Mouse (Mus musculus) skeletal muscle tissue, adult 2 months (tissue): ENCODE measurements around the gene Mical3.

ENCODE experiments used
- DNase-seq: peaks from one replicate; pipeline ENCODE4 v3.0.0-alpha.2; 2012; ENCODE audit warnings: low read depth, low spot score

Gene Mical3

DNA sequence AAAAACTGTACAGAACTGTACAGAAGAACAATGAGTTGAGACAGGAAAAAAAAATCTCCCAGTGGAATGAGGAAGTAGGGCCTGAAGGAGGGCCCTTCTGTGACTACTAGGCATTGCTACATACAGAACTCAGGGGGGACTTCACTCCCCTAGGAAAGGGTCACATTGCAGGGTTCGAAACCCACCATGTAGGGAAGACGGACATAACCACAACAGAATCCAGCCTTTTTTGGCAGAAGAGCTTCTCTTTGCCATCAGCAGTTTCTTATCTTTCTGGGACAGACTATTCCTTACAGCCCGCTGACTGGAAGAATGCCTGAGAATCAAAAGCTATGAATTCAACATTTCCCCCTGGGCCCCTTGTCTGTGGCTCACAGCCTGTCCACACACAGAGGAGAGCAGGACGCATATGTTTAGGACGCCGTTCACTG lies 46.7 kb downstream of the Mical3 start:
- no peak for DNase-seq

DNA sequence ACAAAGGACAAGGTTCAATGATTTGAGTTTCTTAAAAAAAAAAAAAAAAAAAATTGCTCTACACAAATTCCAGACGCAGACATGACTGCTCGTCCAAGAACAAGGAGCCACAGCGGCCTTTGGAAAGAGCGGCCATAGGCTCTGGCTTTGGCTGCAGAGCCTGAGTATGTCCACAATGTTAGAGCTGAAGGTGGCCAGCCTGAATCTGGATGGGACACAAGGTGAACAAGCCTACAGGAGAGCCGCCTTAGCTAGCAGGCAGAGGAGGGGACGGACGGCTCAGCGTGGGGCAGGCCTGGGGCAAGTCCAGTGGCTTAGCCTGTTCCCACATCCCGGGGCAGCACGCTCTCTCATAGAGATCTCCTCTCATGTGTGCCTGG lies 48.7 kb downstream of the Mical3 start:
- no peak for DNase-seq

DNA sequence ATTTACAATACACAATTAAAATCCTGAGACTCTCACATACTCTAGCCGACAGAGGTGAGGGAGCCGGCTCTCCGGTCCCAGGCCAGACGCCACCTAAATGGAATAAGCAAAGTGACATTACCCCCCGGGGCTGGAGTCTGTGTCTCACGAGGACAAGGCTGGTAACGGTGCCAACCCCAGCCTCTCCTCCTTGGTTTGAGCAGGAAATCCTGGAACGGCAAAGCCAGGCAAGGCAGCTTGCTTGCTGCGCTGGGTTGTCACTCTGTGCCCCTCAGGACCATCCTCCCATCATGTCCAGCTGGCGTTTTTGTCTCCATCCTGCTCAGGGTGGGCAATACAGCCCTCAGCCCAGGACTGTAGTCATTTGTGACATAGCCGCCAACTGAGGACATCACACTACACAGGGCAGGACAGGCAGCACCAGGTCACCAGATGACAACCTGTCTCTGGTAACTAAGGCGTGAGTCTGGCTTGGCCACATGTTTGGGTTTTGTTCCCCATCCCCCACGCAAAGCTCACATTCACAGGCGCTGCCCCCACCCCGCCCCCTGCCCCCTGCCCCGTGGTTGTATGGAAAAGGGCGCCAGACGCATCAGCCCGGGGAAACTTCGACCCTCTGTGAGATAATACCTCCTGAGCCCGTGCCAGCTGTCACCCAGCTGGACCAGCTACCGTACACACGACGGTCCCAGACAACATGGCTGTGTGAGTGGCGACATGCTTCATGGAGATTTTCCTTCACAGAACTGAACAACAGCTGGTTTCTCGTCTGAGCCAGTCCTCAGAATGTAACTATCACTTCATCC lies 49.3 kb downstream of the Mical3 start:
- DNase-seq, result no peak

DNA sequence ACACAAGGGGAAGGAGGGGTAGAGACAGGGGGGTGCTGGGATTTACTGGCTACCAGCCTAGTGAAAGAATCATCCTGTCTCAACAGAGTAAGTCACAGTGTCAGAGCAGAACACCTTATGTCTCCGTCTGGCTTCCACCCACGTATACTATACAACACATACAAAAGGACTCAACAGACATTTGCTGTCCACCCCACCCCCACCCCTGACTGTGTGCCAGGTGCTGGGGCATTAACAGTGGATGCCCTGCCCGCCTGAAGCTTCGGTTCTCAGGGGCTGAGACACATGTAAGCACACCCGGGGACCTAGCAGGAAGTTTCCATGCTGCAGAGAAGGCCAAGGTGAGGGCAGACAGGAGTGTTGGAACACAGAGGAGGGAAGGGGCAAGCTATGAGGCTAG lies 52.6 kb downstream of the Mical3 start:
- DNase-seq, result no peak

DNA sequence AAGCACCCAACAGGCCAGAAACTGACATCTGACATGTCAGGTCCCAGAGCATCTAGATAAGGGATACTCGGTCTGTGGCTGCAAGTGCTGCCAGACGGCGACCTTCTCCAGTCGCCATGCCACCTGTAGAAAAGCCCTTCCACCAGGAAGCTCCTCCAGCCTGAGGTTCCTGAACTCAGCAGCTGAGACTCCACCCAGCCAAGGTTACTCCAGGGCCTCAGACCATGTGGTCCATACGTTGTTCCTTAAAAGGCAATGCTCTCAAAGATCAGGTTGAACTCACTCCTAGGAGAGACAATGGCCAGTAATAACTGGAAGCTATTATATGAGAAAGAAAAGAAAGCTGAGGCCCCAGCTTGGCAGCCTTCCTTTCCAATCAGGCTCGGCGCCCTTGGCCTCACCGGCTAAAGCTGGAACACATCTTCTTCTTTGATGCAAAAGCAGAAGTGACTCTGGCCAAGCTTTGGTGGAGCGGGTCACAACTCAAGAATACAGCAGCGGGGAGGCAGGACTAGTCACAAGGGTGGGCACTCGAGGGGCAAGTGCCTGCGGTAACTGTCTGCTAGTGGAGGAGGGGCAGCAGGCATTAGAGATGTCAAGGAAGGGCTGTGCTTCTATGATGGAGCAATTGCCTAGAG lies 53.8 kb downstream of the Mical3 start:
- DNase-seq, result no peak

DNA sequence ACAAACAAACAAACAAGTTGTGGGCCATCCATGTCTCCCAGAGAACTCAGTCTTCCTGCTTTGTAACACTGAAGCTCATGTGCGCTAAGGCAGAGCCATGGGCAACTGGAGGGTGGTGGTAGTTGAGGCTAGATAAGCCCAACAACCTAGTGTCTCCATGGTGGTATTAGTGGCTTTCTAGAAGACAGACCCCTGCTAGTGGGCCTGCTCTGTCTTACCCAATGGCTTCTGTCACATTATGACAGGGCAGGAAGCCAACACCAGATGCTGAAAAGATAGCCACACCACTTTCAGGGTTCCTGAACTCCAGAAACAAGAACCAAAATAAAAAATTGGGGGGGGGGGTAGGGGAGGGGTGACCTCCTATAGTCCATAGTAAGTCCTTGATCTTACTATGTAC lies 55.0 kb downstream of the Mical3 start:
- no peak for DNase-seq

DNA sequence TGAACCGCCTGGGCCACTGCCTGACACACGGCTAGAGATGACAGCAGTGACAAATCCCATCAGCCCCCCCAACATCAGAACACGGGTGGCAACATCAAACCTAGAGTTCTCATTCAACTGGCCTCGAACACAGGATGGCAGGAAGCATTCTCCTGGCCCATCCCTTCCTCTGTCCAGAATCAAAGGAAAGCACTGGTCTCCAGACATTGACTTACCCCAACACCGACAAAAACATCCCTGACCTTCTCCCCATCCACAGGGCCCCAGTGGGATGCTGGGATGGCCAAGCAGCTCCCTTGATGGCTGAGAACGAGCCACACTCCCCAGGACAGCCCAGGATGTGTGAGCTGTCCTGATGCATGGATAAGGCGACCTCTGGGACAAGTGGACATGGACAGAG lies 57.5 kb downstream of the Mical3 start:
- DNase-seq, result no peak

DNA sequence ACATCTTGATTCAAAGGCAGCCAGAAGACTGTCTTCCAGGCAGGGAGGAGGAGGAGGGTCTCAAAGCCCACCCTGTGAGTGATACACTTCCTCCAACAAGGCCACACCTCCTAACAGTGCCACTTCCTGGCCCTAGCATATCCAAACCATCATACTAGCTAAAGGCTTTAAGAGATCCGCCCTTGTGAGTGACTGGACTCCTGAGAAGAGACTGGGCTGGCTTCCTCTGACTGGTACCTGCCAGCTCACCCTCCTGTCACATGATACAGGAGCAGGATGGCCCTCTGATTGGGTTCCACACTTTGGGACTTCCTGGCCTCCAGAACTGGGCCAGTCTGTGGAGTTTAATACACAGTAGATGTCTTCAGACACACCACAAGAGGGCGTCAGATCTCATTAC lies 58.2 kb downstream of the Mical3 start:
- DNase-seq, result no peak

DNA sequence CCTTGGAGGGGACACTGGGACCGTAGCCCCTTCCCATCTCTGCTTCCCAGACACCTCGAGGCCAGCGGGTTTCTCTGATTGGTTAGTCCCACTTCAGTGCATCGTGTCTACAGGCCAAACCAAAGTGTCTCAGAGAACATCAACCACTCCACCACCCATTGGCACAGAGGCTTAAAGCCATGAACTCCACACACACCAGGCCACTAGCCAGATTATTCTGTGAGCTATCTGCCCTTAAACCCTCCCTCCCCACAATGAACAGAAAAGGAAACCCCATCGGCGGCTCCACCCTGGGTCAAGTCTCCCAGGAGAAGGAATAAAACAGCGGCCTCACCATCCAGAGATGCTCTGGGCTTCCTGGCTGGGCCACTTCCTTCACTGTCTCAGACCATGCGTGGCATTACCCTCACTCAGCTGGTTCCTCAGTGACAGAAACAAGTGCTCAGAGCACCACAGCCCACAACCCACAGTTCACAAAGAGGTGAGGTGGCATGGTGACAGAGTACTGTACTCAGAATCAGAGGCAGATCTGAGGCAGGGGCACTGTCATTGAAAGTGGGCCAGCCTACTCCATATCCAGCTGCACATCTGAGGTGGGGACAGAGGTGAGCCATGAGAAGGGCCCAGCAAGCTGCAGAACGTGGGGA lies 60.1 kb downstream of the Mical3 start:
- no peak for DNase-seq

DNA sequence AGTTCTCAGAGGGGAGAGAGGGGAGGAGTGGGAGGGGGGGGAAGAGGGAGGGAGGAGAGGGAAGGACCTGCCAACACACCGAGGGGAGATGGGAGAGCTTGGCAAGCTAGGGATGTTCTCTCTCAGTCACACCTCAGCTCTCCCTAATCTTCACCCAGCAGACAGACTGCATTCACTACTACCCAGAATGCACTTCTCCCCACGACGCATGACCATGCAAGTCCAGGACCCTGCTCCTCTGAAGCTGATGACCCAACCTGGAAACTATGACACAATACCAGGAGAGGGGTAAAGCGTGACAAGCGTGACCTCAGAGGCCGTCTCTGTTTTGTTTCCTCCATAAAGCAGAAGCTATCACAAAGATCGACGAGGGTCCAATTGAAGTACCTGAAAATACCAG lies 61.6 kb downstream of the Mical3 start:
- no peak for DNase-seq

DNA sequence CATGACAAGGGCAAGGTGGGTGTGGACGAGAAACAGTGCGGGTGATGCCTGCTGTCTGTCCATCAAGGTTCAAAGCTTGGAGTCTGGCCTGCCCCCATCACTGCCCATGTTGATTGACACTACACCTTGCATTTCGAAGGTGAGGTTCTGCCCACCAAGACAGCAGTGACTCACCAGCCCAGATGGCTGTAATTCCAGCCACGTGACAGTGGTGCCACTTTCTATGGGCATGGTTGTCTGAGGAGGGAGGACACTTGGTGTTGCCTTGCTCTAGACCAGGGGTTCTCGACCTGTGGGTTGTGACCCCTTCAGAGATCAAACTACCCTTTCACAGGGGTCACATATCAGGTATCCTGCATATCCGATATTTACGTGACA lies 62.7 kb downstream of the Mical3 start:
- no peak for DNase-seq

DNA sequence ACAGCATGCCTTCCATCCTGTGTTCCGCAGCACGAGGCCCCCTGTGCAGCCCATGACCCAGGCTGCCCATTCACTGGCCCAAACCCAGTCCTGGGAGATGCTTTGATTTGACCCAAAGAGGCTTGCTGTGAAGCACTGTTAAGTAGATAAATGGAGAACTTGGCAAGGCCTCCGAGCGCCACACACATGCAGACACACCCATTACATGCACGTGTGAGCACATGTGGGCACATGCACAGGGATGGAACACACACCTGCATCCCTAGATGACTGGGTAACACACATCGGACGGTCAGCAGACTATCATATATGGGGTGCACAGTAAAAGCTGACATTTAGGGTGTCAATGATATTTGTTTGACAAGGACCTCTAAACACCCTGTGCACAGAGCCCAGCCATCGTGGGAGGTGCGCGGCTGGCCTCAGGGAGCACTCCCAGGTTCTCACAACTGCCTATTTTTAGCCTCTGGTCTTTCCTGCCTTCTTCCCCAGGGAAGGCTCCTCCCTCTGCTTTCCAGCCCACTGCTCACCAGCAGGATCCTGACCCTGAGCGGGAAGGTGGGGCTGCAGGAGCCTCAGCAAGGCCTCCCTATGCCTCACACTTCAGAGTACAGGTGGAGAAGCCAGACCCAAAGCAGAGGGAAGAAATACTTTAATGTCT lies 63.2 kb downstream of the Mical3 start:
- no peak for DNase-seq

DNA sequence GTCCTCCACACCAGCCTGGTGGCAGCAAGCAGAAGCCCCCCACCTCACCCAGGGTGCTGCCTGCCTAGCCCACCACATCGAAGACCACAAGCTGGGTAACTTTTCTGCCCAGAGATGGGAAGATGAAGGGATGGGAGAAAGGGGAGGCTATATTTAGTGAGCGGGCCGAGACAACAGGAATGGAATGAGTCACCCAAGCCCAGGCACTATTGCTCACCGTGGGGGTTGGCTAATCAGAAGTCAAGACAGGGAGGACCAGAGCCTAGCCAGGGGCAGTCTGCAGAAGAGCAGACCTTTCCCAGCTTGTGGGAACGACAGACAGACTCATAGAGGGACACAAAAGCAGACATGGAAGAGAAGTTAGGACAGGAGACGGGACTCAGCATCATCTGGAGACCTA lies 64.0 kb downstream of the Mical3 start:
- no peak for DNase-seq

DNA sequence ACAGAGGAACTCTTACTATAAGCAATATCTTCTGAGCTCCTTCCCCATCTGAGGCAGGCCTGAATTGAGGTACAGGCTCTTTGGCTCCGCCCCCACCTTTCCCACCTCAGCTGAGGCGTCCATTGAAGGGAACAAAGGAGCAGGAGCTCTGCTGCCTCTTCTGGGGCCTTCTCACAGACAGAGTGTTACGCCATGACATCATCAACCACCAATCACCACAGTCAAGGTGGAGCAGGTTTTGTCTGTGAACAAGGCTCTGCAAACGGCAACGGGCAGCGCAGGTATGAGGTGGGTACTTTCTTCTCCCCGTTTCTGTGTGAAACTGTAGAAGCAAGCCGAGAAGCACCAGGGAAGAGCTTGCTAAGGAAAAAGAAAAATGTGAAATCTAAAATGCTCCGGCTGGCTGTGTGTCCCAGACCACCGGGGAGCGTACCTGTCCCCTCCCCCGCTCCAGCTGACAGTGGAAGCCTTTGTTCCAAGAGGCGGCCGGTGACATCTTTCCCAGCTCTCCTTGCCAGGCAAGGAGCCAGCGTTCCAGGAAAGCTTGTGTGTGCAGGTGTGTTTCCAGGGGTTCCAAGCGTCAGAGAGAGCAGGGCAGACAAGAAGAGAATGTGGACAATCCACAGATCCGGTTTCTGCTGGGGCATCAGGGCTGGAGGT lies 66.3 kb downstream of the Mical3 start:
- no peak for DNase-seq

DNA sequence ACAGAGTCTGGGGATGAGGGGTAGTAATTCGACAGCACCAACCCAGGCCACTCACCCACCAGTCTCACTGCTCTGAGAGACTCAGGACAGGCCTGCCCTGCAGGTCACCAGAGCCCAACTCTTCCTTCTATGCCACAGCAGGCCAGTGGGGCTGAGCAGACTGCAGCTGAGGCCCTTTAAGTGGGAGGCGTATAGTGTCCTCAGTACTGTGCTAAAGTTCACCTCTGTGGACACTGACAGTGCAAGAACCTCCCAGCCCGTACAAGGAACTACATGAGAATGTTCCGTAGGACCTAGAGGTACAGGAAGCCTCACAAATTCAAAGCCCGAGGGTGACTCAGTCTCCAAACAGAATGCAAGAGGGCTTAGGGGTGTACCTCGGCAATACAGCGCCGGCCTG lies 67.0 kb downstream of the Mical3 start:
- no peak for DNase-seq

DNA sequence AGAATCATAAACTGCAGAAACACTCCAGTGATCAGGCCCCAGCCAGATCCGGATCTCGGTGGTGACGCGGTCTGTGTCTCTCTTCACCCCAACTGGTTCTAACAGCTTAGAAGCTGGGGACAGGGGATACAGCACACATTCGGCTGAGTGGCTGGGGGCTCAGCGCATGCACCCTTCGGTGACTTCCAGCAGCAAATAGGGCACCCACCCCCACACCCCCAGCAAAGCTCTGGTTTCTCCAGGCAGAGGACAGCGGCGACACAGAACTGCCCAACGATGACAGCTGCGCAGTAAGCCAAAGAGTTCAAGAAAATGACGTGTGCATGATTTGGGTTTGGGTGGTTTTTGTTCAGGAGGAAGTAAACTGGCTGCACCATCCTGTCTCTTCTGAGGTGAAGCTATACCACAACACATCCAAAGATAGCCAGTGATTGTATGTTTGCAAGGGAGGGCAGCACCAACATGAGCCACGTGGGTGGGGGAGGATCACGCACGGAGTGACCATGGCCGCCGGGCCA lies 67.8 kb downstream of the Mical3 start:
- no peak for DNase-seq

DNA sequence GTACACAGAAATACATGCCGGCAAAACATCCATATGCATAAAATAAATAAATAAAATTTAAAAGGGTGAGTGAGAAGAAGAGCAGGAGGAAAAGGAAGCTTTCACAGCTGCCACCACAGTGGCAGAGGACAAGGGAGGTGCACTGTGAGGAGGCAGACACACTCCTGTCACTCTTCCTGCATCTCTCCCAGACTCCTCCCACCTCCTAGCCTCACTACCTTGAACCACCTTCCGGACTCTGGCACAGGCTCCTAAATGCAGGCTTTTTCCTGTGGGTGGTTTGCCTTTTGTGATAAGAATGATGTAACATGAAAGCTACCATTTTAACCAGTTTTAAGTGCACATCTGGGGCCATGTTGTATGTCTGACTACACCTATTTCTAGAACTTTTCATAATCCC lies 72.8 kb downstream of the Mical3 start:
- no peak for DNase-seq

DNA sequence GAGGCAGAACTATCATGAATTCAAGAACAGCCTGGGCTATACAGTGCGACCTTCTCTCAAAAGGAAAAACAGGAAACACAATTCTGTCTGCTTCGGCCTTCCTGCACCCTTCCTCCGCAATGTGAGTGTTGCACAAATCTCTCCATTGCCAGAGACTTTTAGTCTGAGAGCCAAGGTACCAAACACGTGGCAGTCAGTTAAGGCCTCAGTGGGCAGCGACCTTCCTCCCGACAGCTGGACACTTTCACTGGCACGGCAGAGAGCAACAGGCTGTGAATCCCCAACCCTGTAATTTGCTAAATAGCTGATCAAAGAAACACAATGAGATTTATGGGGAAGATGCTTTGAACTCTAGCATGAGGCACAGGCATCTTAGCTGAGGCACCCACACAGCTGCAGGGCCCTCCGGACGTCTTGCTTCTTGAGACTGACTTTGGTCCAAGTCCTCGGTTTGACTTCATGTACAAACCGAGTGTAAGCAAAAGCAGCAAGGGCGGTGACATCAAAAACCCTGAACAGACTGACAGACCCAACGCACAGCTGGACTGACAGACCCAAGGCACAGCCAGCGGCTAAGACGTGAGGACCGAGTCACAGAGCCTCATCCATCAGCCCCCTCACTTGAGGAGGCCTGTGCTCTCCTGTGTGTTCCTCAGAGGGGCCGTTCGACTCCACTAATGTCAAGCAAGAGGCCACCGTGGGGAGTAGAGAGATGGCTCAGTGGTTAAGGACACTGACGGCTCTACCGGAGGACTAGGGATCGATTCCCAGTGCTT lies 73.4 kb downstream of the Mical3 start:
- DNase-seq, result no peak

DNA sequence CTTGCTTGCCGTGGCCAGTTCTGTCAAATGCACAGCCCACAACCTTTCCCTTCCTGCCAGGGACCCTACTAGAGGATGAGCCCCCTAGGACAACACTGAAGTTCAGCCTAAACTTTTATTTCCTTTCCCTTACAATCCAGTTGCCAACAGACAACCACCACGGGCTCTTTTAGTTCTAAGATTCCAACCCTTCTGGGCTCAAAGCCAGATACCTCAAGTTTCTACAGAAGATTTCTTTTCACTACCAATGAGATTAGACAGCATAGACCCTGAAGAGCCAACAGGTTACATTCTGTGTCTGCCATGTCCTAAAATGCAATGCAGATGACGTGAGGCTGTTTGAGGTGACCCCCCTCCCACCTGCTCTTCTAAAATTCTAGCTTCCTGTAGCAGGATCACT lies 75.3 kb downstream of the Mical3 start:
- no peak for DNase-seq

DNA sequence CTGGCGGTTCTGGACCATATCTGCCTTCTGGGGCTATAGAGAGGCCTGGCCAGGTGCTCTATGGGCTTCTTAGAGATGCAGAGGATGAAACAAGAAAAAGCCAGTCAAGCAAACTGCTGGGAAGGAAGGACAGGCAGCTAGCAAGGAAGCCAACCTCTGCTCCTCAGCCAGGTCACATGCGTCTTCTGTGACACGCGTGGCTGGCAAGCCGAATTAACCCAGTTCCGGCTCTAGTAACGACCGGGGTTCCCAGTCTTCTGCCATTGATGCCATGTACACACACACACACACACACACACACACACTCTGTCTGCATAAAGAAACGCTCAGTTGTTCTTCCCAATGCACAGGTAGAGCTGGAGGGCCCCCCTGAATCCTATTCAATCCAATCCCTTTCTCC lies 75.9 kb downstream of the Mical3 start:
- DNase-seq, result no peak

DNA sequence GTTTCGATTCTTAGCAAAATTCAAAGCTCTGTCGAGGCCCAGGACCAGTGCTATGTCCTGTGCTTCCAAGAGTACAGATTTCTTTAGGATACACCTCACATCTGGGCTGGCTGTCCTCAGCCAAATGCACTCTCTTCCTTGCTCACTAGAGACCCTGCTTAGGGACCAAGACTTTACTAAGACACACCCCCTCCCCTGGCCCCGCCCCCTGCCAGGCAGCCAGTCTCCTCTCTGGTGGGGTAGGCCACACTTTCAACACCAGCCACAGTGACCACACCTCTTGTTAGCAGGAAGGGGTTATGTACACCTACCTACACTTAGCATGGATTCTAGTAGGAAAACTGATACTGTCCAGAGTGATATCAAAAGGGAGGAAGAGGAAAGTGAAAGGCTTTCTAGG lies 76.5 kb downstream of the Mical3 start:
- no peak for DNase-seq
